Mouse (Mus musculus): ENCODE measurements around the gene Plod1.

The Plod1 gene

GRCm38 (mm10) chr4:147896411-147896810, 40.2 kb downstream of the Plod1 start:
- intact Hi-C loops (cut with DNase I), result no loop called here

- intact Hi-C loops (cut with DNase I), result no loop called here
These were observed 40.7 kb downstream of the Plod1 start for GRCm38 (mm10) chr4:147895815-147896330.

- intact Hi-C loops (cut with DNase I), result no loop called here
These were observed 46.2 kb downstream of the Plod1 start for GRCm38 (mm10) chr4:147890341-147890740.

- intact Hi-C loops (cut with DNase I), result no loop called here
These were observed 48.3 kb downstream of the Plod1 start for GRCm38 (mm10) chr4:147888237-147888636.

- intact Hi-C loops (cut with DNase I), result no loop called here
These were observed 49.3 kb downstream of the Plod1 start for GRCm38 (mm10) chr4:147887277-147887676.

- intact Hi-C loops (cut with DNase I), result no loop called here
These were observed 50.4 kb downstream of the Plod1 start for GRCm38 (mm10) chr4:147886158-147886557.

- intact Hi-C loops (cut with DNase I), result no loop called here
These were observed 52.4 kb downstream of the Plod1 start for GRCm38 (mm10) chr4:147884138-147884537.

GRCm38 (mm10) chr4:147883041-147883440, 53.5 kb downstream of the Plod1 start:
- intact Hi-C loops (cut with DNase I), result no loop called here

GRCm38 (mm10) chr4:147881792-147882191, 54.8 kb downstream of the Plod1 start:
- intact Hi-C loops (cut with DNase I), result no loop called here

GRCm38 (mm10) chr4:147879865-147880264, 56.7 kb downstream of the Plod1 start:
- intact Hi-C loops (cut with DNase I), result no loop called here

- intact Hi-C loops (cut with DNase I), result no loop called here
These were observed 57.1 kb downstream of the Plod1 start for GRCm38 (mm10) chr4:147879456-147879855.

GRCm38 (mm10) chr4:147878537-147878936, 58.0 kb downstream of the Plod1 start:
- intact Hi-C loops (cut with DNase I), result no loop called here

- intact Hi-C loops (cut with DNase I), result no loop called here
These were observed 60.6 kb downstream of the Plod1 start for GRCm38 (mm10) chr4:147875852-147876575.

GRCm38 (mm10) chr4:147869238-147869637, 67.3 kb downstream of the Plod1 start:
- intact Hi-C loops (cut with DNase I), result loop anchor here (5.0 kb wide), 1 partner anchor 52 kb away; no protein-coding TSS in a partner anchor

GRCm38 (mm10) chr4:147868450-147869031, 68.0 kb downstream of the Plod1 start, which contains the start of the genes Miip and Fv1:
Miip (minus strand) TSS chr4:147868816.
Fv1 (plus strand) TSS chr4:147868979.
- intact Hi-C loops (cut with DNase I), result loop anchor here (5.0 kb wide), 1 partner anchor 51 kb away; no protein-coding TSS in a partner anchor

GRCm38 (mm10) chr4:147867563-147868449, 68.8 kb downstream of the Plod1 start:
- intact Hi-C loops (cut with DNase I), result loop anchor here (5.0 kb wide), 1 partner anchor 51 kb away; no protein-coding TSS in a partner anchor

- intact Hi-C loops (cut with DNase I), result loop anchor here (5.0 kb wide), 1 partner anchor 49 kb away; no protein-coding TSS in a partner anchor
These were observed 69.8 kb downstream of the Plod1 start for GRCm38 (mm10) chr4:147866793-147867192.

- intact Hi-C loops (cut with DNase I), result loop anchor here (5.0 kb wide), 1 partner anchor 49 kb away; no protein-coding TSS in a partner anchor
These were observed 70.5 kb downstream of the Plod1 start for GRCm38 (mm10) chr4:147866056-147866455.

- intact Hi-C loops (cut with DNase I), result loop anchor here (5.0 kb wide), 1 partner anchor 48 kb away; no protein-coding TSS in a partner anchor
These were observed 70.9 kb downstream of the Plod1 start for GRCm38 (mm10) chr4:147865651-147866050.

GRCm38 (mm10) chr4:147862051-147862450, 74.5 kb downstream of the Plod1 start:
- intact Hi-C loops (cut with DNase I), result no loop called here
